Mouse (Mus musculus): ENCODE measurements around the gene Drc3. TPM values are rescaled to one million over a fixed set of nuclear protein-coding genes. Genes with fewer than 3 reads are reported as not detected.

Drc3 gene
- polyA plus RNA-seq, 1 experiment from 2014 or later: 20.0 TPM

DNA sequence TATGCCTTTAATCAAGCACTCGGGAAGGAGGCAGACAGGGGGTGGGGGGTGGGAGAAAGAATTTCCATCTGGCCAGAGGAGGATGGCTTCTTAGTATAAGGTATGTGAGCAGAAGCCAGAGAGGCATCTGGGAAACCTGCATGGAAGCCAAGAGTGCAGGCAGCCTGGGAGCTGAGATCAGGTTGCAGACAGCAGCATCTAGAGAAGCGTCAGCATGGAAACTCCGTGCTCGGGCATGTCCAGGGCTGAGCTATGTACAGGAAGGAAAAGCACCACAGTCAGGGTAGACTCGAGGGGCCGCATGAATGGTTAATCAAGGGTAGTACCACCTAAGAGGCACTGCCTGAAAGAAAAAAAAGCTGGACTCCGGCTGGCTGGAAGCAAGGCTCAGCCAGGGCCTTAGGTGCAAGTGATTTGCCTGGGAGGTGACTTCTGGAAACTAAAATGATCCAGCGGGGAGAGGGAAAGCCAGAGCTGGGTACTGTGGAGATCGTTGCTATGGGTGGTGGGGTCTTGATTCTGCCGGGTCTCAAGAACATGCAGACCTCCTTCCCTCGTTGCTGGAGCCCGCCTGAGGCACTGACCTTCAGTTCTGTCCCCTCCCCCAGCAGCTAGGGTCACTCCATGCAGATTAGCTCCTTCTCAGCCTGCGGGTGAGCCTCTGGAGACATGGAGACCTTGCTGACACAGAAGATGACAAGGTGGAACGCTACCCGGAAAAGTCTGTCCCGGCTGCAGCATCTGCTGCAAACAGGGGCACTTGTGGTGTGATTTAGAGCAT lies 13.3 kb downstream of the Drc3 start:
- 8% methylated on average over 16 of the region's 16 CpGs for WGBS
- H3K4me2 ChIP-seq (replicated peaks): no peak overlapping the region; the same call in 1 of the 2 replicates
- H3K27ac ChIP-seq (replicated peaks): peak overlapping the region; percentile 59
- ATAC-seq (ENCODE audit: insufficient number of reproducible peaks, low FRiP score, low TSS enrichment, low read depth): peak; percentile 78
- no peak overlapping the region for H3K4me3 ChIP-seq (replicated peaks)
- H3K9me3 ChIP-seq (replicated peaks): no peaks in the 10 kb centered on the region
- H3K4me1 ChIP-seq: peaks cover 23% of the 10 kb centered on the region
- H3K9ac ChIP-seq: no peak overlapping the region
- no peaks in the 10 kb centered on the region for H3K36me3 ChIP-seq
- no peaks in the 10 kb centered on the region for H3K27me3 ChIP-seq

DNA sequence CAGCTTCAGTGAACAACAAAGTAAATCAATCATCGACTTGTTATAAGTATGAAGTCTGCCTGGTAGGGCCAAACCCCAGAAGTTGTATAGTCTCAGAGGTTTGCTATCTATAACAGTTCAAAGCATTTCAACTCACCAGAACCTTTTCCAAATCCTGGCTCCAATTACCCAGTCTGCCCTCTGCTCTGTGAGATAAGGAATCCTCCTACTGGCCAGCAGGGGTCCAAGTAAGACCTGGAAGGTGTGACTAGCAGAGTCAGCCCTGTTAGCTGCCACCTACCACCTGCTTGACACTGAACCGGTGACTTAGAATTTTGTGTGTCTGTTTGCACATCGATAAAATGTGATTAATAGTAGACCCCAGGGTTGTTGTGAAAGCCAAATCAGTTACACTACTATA lies 14.1 kb downstream of the Drc3 start:
- H3K9me3 ChIP-seq (replicated peaks): no peaks in the 10 kb centered on the region
- no peak for ATAC-seq (ENCODE audit: insufficient number of reproducible peaks, low FRiP score, low TSS enrichment, low read depth)
- no peak overlapping the region for H3K27ac ChIP-seq (replicated peaks)
- no peak overlapping the region for H3K9ac ChIP-seq
- H3K36me3 ChIP-seq: no peaks in the 10 kb centered on the region
- WGBS: 70% methylated on average over 3 of the region's 3 CpGs
- no peak overlapping the region for H3K4me2 ChIP-seq (replicated peaks)
- no peak overlapping the region for H3K4me3 ChIP-seq (replicated peaks)
- no peaks in the 10 kb centered on the region for H3K27me3 ChIP-seq
- H3K4me1 ChIP-seq: peaks cover 23% of the 10 kb centered on the region

DNA sequence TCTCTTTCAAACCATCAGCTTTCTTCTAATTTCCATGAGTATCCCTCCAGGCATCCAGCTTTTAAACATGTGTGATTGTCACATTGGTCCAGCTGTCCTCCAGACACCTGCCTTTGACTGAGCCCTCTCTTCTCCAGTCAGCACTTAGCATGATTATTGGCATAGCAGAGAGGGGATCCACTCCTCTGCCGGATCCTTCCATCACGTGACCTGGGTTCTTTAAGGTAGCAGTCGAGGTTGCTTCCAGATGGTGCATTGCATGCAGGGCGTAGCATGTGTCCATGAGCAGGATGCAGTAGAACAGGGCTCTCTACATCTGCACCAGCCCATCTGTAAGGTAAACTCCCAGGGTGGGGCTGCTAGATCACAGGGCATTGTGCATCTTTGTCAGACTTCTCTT lies 15.8 kb downstream of the Drc3 start:
- Histone ChIP-seq H3K4me2 (replicated peaks) (no peak overlapping the region), H3K27ac (replicated peaks) (no peak overlapping the region), H3K27me3 (no peaks in the 10 kb centered on the region), H3K4me1 (peaks cover 23% of the 10 kb centered on the region), H3K9ac (no peak overlapping the region), H3K4me3 (replicated peaks) (no peak overlapping the region), H3K9me3 (replicated peaks) (no peaks in the 10 kb centered on the region), H3K36me3 (no peaks in the 10 kb centered on the region)
- ATAC-seq (ENCODE audit: insufficient number of reproducible peaks, low FRiP score, low TSS enrichment, low read depth): no peak
- WGBS: 41% methylated on average over 4 of the region's 4 CpGs

DNA sequence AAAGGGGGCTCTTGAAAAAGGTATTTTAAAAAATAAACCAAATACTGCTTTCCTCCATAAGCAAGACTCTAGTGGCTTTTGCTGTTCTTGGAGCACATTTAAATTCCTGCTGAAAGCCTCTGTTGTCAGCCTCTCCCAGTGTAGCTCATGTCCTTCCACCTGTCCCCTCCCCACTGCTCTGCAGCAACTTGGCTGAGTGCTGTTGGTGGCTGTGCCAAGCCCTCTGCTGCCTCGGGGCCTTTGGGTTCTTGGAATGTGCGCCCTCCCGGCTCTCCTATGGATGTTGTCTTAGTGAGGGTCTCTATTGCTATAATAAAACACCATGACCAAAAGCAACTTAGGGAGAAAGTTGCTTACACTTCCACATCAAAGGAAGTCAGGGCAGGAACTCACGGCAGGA lies 16.3 kb downstream of the Drc3 start:
- no peak for ATAC-seq (ENCODE audit: insufficient number of reproducible peaks, low FRiP score, low TSS enrichment, low read depth)
- Histone ChIP-seq H3K4me2 (replicated peaks) (no peak overlapping the region), H3K27ac (replicated peaks) (no peak overlapping the region), H3K27me3 (no peaks in the 10 kb centered on the region), H3K9ac (no peak overlapping the region), H3K4me3 (replicated peaks) (no peak overlapping the region), H3K36me3 (no peaks in the 10 kb centered on the region), H3K4me1 (peaks cover 23% of the 10 kb centered on the region), H3K9me3 (replicated peaks) (no peaks in the 10 kb centered on the region)
- 39% methylated on average over 4 of the region's 4 CpGs for WGBS

DNA sequence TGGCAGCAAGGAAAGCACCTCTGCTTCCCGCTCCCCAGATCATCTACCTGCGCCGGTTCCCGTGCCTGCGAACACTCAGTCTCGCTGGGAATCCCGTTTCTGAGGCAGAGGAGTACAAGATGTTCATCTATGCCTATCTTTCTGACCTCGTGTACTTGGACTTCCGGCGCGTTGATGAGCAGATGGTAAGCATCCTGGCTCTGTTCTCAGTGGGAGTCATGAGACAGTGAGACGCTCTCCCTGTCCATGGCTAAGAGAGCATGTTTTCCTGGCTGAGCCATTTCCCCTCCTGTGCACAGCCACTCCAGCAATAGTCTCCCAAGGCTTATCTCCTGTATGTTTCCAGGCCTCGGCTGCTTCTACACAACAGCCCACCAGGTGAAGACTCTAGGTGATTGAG lies 17.3 kb downstream of the Drc3 start:
- Histone ChIP-seq H3K36me3 (no peaks in the 10 kb centered on the region), H3K27ac (replicated peaks) (no peak overlapping the region), H3K9ac (no peak overlapping the region), H3K4me3 (replicated peaks) (no peak overlapping the region), H3K4me2 (replicated peaks) (no peak overlapping the region), H3K27me3 (no peaks in the 10 kb centered on the region), H3K4me1 (peaks cover 19% of the 10 kb centered on the region), H3K9me3 (replicated peaks) (no peaks in the 10 kb centered on the region)
- no peak for ATAC-seq (ENCODE audit: insufficient number of reproducible peaks, low FRiP score, low TSS enrichment, low read depth)
- WGBS: 84% methylated on average over 13 of the region's 13 CpGs

DNA sequence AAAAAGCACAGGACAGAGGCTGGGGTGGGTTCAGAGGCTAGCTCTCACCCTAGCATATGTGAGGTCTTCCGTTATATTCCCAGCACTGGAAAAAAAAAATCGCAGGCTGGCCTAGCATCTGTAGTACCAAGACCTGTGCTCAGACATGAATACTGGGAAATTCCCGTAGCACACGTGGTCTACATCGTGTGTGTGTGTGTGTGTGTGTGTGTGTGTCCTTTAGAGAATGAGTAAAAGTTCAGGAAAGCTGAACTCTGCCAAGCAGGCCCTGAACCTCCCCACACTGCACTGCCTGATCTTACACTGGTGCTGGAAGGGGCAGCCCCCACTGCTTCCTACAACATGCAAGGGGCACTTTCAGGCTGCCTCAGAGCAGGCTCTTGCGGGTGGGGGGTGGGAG lies 21.4 kb downstream of the Drc3 start:
- Histone ChIP-seq H3K27ac (replicated peaks) (no peak overlapping the region), H3K9me3 (replicated peaks) (no peaks in the 10 kb centered on the region), H3K36me3 (no peaks in the 10 kb centered on the region), H3K4me2 (replicated peaks) (no peak overlapping the region), H3K27me3 (no peaks in the 10 kb centered on the region), H3K9ac (no peak overlapping the region), H3K4me3 (replicated peaks) (no peak overlapping the region), H3K4me1 (peaks cover 3% of the 10 kb centered on the region; the same call in 1 of the 2 replicates)
- 64% methylated on average over 6 of the region's 6 CpGs for WGBS
- no peak for ATAC-seq (ENCODE audit: insufficient number of reproducible peaks, low FRiP score, low TSS enrichment, low read depth)

DNA sequence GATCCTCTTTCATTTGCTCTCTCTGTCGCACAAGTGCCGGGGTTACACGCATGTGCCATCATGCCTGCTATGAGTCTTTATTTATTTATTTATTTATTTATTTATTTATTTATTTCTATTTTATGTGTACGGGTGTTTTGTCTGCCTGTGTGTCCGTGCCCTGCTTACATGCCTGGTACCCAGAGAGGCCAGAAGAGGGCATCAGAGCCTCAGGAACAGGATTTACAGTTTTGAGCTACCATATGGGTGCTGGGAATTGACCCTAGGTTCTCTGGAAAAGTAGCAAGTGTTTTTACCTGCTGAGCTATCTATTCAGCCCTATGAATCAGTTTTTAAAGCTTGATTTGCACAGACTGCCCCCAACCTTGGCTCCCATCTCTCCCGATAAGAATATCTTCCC lies 30.4 kb downstream of the Drc3 start:
- H3K9me3 ChIP-seq (replicated peaks): no peaks in the 10 kb centered on the region
- H3K4me2 ChIP-seq (replicated peaks): no peak overlapping the region
- WGBS: 88% methylated on average over 6 of the region's 6 CpGs
- no peak for ATAC-seq (ENCODE audit: insufficient number of reproducible peaks, low FRiP score, low TSS enrichment, low read depth)
- no peak overlapping the region for H3K9ac ChIP-seq
- H3K4me3 ChIP-seq (replicated peaks): no peak overlapping the region
- peaks cover 11% of the 10 kb centered on the region for H3K4me1 ChIP-seq
- no peaks in the 10 kb centered on the region for H3K27me3 ChIP-seq
- no peak overlapping the region for H3K27ac ChIP-seq (replicated peaks)
- H3K36me3 ChIP-seq: no peaks in the 10 kb centered on the region

DNA sequence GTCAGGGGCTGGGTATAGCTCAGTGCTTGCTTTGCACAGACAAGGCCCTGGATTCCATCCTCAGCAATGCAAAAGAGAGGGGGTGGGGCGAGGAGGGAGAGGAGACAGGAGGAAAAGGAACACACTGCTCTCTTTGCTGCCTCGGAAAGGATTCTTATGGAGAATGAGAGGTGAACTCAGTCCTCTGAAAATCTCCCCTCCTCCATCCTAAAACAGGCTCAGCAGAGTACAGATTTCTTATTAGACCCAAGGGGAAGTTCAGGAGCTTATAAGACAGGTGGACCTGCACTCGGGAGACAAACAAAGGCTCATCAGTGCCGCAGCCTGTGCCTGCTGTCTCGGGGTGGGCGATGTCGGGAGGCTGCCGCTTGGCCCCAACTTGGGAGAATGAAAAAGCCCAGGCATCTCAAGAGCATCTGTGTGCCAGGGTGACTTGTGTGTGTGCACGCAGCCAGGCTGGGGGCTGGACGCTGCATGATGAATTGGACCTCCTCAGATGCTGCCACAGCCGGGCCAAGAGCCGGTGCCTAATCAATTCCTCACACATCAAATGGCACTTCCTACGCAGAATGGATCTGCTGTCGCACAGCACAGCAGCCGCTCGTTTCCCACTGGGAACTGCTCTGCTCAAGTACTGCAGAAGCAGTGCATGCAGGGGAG lies 31.8 kb downstream of the Drc3 start:
- H3K9ac ChIP-seq: no peak overlapping the region
- H3K27me3 ChIP-seq: no peaks in the 10 kb centered on the region
- no peaks in the 10 kb centered on the region for H3K9me3 ChIP-seq (replicated peaks)
- WGBS: 8% methylated on average over 16 of the region's 16 CpGs
- no peak overlapping the region for H3K27ac ChIP-seq (replicated peaks)
- H3K4me1 ChIP-seq: peaks cover 11% of the 10 kb centered on the region
- no peak for ATAC-seq (ENCODE audit: insufficient number of reproducible peaks, low FRiP score, low TSS enrichment, low read depth)
- peak overlapping the region; percentile 28 for H3K4me2 ChIP-seq (replicated peaks)
- H3K4me3 ChIP-seq (replicated peaks): no peak overlapping the region
- H3K36me3 ChIP-seq: no peaks in the 10 kb centered on the region

DNA sequence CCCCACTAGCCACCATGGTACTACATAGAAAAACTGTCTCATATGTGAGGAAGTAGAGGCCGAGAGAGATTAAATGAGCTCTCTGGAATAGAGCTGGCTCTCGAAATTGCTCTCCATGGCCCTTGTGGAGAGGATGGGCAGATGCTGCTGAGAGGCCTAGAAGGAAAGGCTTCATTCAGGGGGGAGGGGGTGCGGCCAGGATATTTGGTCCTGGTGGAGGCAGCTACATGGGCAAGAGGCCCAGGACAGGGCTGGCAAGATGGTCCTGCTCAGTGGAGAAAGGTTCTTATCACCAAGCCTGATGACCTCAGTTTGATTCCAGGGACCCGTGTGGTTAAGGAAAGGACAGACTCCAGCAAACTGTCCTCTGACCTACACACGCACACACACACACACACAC lies 32.8 kb downstream of the Drc3 start:
- H3K4me2 ChIP-seq (replicated peaks): no peak overlapping the region
- ATAC-seq (ENCODE audit: insufficient number of reproducible peaks, low FRiP score, low TSS enrichment, low read depth): no peak
- H3K9ac ChIP-seq: no peak overlapping the region
- peaks cover 21% of the 10 kb centered on the region for H3K4me1 ChIP-seq
- 77% methylated on average over 5 of the region's 5 CpGs for WGBS
- no peaks in the 10 kb centered on the region for H3K9me3 ChIP-seq (replicated peaks)
- H3K27me3 ChIP-seq: no peaks in the 10 kb centered on the region
- H3K36me3 ChIP-seq: no peaks in the 10 kb centered on the region
- H3K4me3 ChIP-seq (replicated peaks): no peak overlapping the region
- H3K27ac ChIP-seq (replicated peaks): no peak overlapping the region

DNA sequence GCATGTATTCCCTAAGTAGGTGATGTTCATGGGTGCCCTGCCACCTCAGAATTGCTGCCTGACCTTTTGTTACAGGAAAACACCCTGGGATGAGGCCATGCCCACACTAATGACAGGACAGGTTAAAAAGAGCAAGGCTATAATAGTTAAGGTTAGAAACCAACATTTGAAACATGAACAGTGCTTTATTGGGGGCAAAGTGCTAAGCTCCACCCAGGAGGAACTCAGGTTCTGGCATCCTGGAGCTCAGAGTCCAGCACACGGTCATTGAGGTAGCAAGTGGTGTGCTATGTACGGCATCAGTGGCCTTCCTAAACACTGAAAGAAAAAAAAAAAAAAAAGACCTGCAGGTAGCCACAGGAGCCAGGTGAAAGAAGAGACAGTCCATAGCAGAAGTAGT lies 34.8 kb downstream of the Drc3 start:
- Histone ChIP-seq H3K4me1 (peaks cover 22% of the 10 kb centered on the region), H3K4me2 (replicated peaks) (no peak overlapping the region), H3K27me3 (no peaks in the 10 kb centered on the region), H3K4me3 (replicated peaks) (no peak overlapping the region), H3K36me3 (no peaks in the 10 kb centered on the region), H3K9me3 (replicated peaks) (no peaks in the 10 kb centered on the region), H3K27ac (replicated peaks) (no peak overlapping the region), H3K9ac (no peak overlapping the region)
- WGBS: 81% methylated on average over 2 of the region's 2 CpGs
- no peak for ATAC-seq (ENCODE audit: insufficient number of reproducible peaks, low FRiP score, low TSS enrichment, low read depth)

DNA sequence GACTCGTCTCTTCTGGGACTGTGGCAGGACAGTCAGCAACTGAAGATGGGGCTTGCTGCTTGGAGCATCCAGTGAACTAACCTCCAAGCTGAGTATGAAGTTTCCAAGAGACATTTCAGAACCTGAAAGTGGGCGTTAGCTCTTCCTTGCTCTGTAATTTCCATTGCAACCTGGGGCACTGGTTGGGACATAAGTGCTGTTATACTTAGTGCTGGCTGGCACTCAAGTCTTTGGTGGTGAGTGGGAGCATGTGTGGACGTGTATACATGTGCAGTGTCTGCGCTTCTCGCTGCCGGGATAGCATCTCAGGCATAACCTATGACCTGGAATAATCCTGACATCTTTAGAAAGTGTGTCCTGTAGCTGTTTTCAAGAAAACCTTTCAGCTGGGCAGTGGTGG lies 38.2 kb downstream of the Drc3 start:
- 62% methylated on average over 6 of the region's 6 CpGs for WGBS
- ATAC-seq (ENCODE audit: insufficient number of reproducible peaks, low FRiP score, low TSS enrichment, low read depth): no peak
- H3K4me2 ChIP-seq (replicated peaks): no peak overlapping the region
- no peak overlapping the region for H3K4me3 ChIP-seq (replicated peaks)
- no peak overlapping the region for H3K27ac ChIP-seq (replicated peaks)
- peaks cover 11% of the 10 kb centered on the region for H3K4me1 ChIP-seq
- H3K36me3 ChIP-seq: no peaks in the 10 kb centered on the region; the same call in 1 of the 2 replicates
- H3K9ac ChIP-seq: no peak overlapping the region
- H3K9me3 ChIP-seq (replicated peaks): no peaks in the 10 kb centered on the region
- H3K27me3 ChIP-seq: no peaks in the 10 kb centered on the region

DNA sequence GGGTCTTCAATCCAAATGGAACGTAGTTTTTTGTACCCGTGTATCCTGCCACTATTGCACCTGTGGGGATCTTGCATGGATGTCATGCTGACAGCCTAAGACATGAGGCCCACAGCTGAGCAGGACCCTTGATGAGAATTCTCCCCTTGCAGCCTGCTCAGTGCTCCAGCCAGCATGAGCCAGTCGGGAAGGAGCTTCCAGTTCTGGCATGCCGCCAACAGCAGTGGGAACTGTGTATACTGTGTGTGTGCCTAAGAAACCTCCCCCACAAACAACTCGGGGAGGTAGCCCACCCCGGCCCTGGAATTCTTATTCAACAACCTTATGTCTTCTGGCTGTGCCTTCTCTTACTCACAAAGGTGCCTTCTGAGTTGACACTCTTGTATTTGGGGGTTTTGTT lies 43.4 kb downstream of the Drc3 start:
- no peaks in the 10 kb centered on the region for H3K27me3 ChIP-seq
- WGBS: 49% methylated on average over 6 of the region's 6 CpGs
- no peak for ATAC-seq (ENCODE audit: insufficient number of reproducible peaks, low FRiP score, low TSS enrichment, low read depth)
- H3K4me2 ChIP-seq (replicated peaks): no peak overlapping the region
- peaks cover 10% of the 10 kb centered on the region; the same call in 1 of the 2 replicates for H3K36me3 ChIP-seq
- H3K9me3 ChIP-seq (replicated peaks): no peaks in the 10 kb centered on the region
- H3K27ac ChIP-seq (replicated peaks): no peak overlapping the region
- no peak overlapping the region for H3K9ac ChIP-seq
- no peak overlapping the region for H3K4me3 ChIP-seq (replicated peaks)
- no peaks in the 10 kb centered on the region for H3K4me1 ChIP-seq
